Mouse (Mus musculus) embryonic facial prominence, embryonic 14.5 days (tissue): ENCODE data around the gene Mrgpra3. TPM values are rescaled to one million over a fixed set of nuclear protein-coding genes. Genes with fewer than 3 reads are reported as not detected.

Experiments
- ATAC-seq: fragments of 200-750 bp; cut with Nextera tagmentation; 2 replicates; pipeline ENCODE4 v1.8.0; 2017; ENCODE audit warnings: low read depth, moderate number of reproducible peaks, moderate TSS enrichment
- DNase-seq: peaks from one replicate; pipeline ENCODE4 v3.0.0-alpha.2; 2015; ENCODE audit warnings: low spot score
- H3K27ac ChIP-seq: fragments of 300-500 bp; sonication (generic); replicated peaks from 2 replicates; pipeline ENCODE4 v1.5.1; 2014; ENCODE audit warnings: low read depth, mild to moderate bottlenecking, low read length, moderate library complexity
- H3K27me3 ChIP-seq: fragments of 300-500 bp; sonication (generic); replicated peaks from 2 replicates; pipeline ENCODE4 v1.6.1; 2014; ENCODE audit warnings: low read length; ENCODE audit not compliant: control insufficient read depth, insufficient read depth
- H3K36me3 ChIP-seq: fragments of 300-500 bp; sonication (generic); 2 replicates; pipeline ENCODE4 v1.6.1; 2014; ENCODE audit warnings: low read length, mixed read lengths; ENCODE audit not compliant: control insufficient read depth, insufficient read depth
- H3K4me1 ChIP-seq: fragments of 300-500 bp; sonication (generic); 2 replicates; pipeline ENCODE4 v1.6.1; 2014; ENCODE audit warnings: antibody characterized with exemption, low read length; ENCODE audit not compliant: control insufficient read depth, insufficient read depth
- H3K4me2 ChIP-seq: fragments of 300-500 bp; sonication (generic); 2 replicates; pipeline ENCODE4 v1.6.1; 2014; ENCODE audit warnings: low read depth, mild to moderate bottlenecking, low read length, moderate library complexity, mixed read lengths
- H3K4me3 ChIP-seq: fragments of 300-500 bp; sonication (generic); 2 replicates; pipeline ENCODE4 v1.5.1; 2014; ENCODE audit warnings: low read depth, mild to moderate bottlenecking, low read length
- H3K9ac ChIP-seq: fragments of 300-500 bp; sonication (generic); 2 replicates; pipeline ENCODE4 v1.6.1; 2014; ENCODE audit warnings: low read depth, mild to moderate bottlenecking, low read length, moderate library complexity, mixed read lengths
- H3K9me3 ChIP-seq: fragments of 300-500 bp; sonication (generic); 2 replicates; pipeline ENCODE4 v1.6.1; 2016; ENCODE audit warnings: low read length; ENCODE audit not compliant: control insufficient read depth
- WGBS: fragments of 180-500 bp; shearing (Covaris S2); extraction: QIAGEN DNeasy Blood & Tissue Kit; methylation state at CpG from one replicate; pipeline ENCODE4 v1.1.7; 2014; 5-methylcytosine and 5-hydroxymethylcytosine counted together
- polyA plus RNA-seq: library from polyadenylated mRNA; unstranded; fragments of >200 nt; fragmentation: Nextera tagmentation; extraction: Ambion mirVana; gene quantifications from 2 replicates; pipeline ENCODE4 v1.2.1, GENCODE M21; 2014

Gene Mrgpra3
- polyA plus RNA-seq = not detected in 2 replicates

GRCm38 (mm10) chr7:47601272-47601671 lies at the start of gene Mrgpra3:
Mrgpra3 (minus strand) TSS chr7:47601372.
- 59% methylated on average over 2 of the region's 2 CpGs for WGBS
- no peak within 1 kb of the TSS for H3K4me3 ChIP-seq
- H3K4me2 ChIP-seq = no peak within 1 kb of the TSS
- H3K27me3 ChIP-seq = no peaks in the 10 kb centered on the region
- H3K36me3 ChIP-seq = no peaks in the 10 kb centered on the region
- no peak within 1 kb of the TSS for H3K27ac ChIP-seq
- ATAC-seq (no peak), DNase-seq (no peak)
- H3K9me3 ChIP-seq = 0 out of 2 replicates have a peak, but pooled peaks cover 12% of the 10 kb centered on the region
- no peak within 1 kb of the TSS for H3K9ac ChIP-seq
- H3K4me1 ChIP-seq = no peaks in the 10 kb centered on the region

Other genes with a start within 250 kb of the Mrgpra3 start
- gene Mrgpra1, start 247.1 kb downstream of the Mrgpra3 start, polyA plus RNA-seq = 0.15 and 0.20 TPM in 2 replicates
- 0.14 TPM in 1 of 2 replicates, not detected in the other for gene Mrgpra2a, start 149.2 kb downstream of the Mrgpra3 start, polyA plus RNA-seq
- not detected in 2 replicates for gene Mrgpra2b, start 72.5 kb downstream of the Mrgpra3 start, polyA plus RNA-seq